Comparison of ENCODE assay signal across 10 mouse cellular contexts in genomic region chrX:38771886-38772285, GRCm38 (mm10). TPM values are rescaled to one million over a fixed set of nuclear protein-coding genes. Genes with fewer than 3 reads are reported as not detected.
DNase-seq lines count a peak whose midpoint lies in the region; ATAC-seq and TF ChIP-seq lines count a peak whose summit lies in the region.
"Had no signal": no experiment of that assay in that cellular context is flagged by ENCODE, and none has a peak within 500 bp of the region (broad histone marks: within the 10 kb centered on the region; RNA-seq: fewer than 3 reads in every experiment).

No protein-coding gene starts in this region.

- no peak for ATAC-seq in hindbrain, embryonic 11.5 days (ENCODE audit: low FRiP score)
- ATAC-seq in hindbrain, embryonic 13.5 days (ENCODE audit: low FRiP score) = no peak
- ATAC-seq in hindbrain, postnatal 0 days = peak; percentile 69; the same call in 1 of the 2 replicates
- no peak for ATAC-seq in cerebellum, adult (ENCODE audit: insufficient number of reproducible peaks, low FRiP score, low TSS enrichment)

- H3K4me1 ChIP-seq in hindbrain, embryonic 11.5 days (replicated peaks; ENCODE audit: control insufficient read depth, insufficient read depth, low read length) = no peaks in the 10 kb centered on the region
- H3K4me1 ChIP-seq in hindbrain, embryonic 13.5 days (replicated peaks) = no peaks in the 10 kb centered on the region
- H3K4me1 ChIP-seq in hindbrain, postnatal 0 days (ENCODE audit: insufficient read depth, low read length) = no peaks in the 10 kb centered on the region

- no peaks in the 10 kb centered on the region for H3K36me3 ChIP-seq in hindbrain, embryonic 11.5 days (ENCODE audit: control insufficient read depth, insufficient read depth, low read length)
- H3K36me3 ChIP-seq in hindbrain, embryonic 13.5 days = no peaks in the 10 kb centered on the region
- no peaks in the 10 kb centered on the region for H3K36me3 ChIP-seq in hindbrain, postnatal 0 days (ENCODE audit: insufficient read depth, low read length)

- no peak overlapping the region for H3K9ac ChIP-seq in hindbrain, embryonic 11.5 days (ENCODE audit: low read depth, low read length)
- H3K9ac ChIP-seq in hindbrain, embryonic 13.5 days = no peak overlapping the region
- no peak overlapping the region for H3K9ac ChIP-seq in hindbrain, postnatal 0 days (replicated peaks; ENCODE audit: low read length)

- no peak overlapping the region for H3K4me2 ChIP-seq in hindbrain, embryonic 11.5 days (replicated peaks; ENCODE audit: low read depth, low read length)
- no peak overlapping the region for H3K4me2 ChIP-seq in hindbrain, embryonic 13.5 days
- H3K4me2 ChIP-seq in hindbrain, postnatal 0 days (ENCODE audit: low read depth, low read length) = no peak overlapping the region

- H3K9me3 ChIP-seq in hindbrain, embryonic 11.5 days (ENCODE audit: control insufficient read depth, low read length) = no peaks in the 10 kb centered on the region
- no peaks in the 10 kb centered on the region for H3K9me3 ChIP-seq in hindbrain, embryonic 13.5 days
- H3K9me3 ChIP-seq in hindbrain, postnatal 0 days (ENCODE audit: low read length) = no peaks in the 10 kb centered on the region
- H3K9me3 ChIP-seq: megakaryocyte, embryonic 14.5 days had no signal

- 35% methylated on average over 3 of the region's 3 CpGs for WGBS in hindbrain, embryonic 11.5 days
- 42% methylated on average over 3 of the region's 3 CpGs for WGBS in hindbrain, embryonic 13.5 days
- 41% methylated on average over 3 of the region's 3 CpGs for WGBS in hindbrain, postnatal 0 days

- H3K27ac ChIP-seq in hindbrain, embryonic 11.5 days (ENCODE audit: low read depth, low read length) = no peak overlapping the region
- H3K27ac ChIP-seq in hindbrain, embryonic 13.5 days = no peak overlapping the region
- H3K27ac ChIP-seq in hindbrain, postnatal 0 days = no peak overlapping the region

- H3K4me3 ChIP-seq in hindbrain, embryonic 11.5 days (ENCODE audit: low read depth, low read length) = no peak overlapping the region
- no peak overlapping the region for H3K4me3 ChIP-seq in hindbrain, embryonic 13.5 days
- no peak overlapping the region for H3K4me3 ChIP-seq in hindbrain, postnatal 0 days (ENCODE audit: low read length)

- TF ChIP-seq CTCF in hindbrain, postnatal 0 days (IDR thresholded peaks at IDR 0.05; ENCODE audit: low read depth) = peak; percentile 54

- no peaks in the 10 kb centered on the region for H3K27me3 ChIP-seq in hindbrain, embryonic 11.5 days (ENCODE audit: control insufficient read depth, insufficient read depth, low read length)
- no peaks in the 10 kb centered on the region for H3K27me3 ChIP-seq in hindbrain, embryonic 13.5 days
- no peaks in the 10 kb centered on the region for H3K27me3 ChIP-seq in hindbrain, postnatal 0 days (ENCODE audit: insufficient read depth, low read length)

- DNase-seq in hindbrain, embryonic 11.5 days (ENCODE audit: low spot score) = peak; percentile 18
- peak; percentile 4 for DNase-seq in 416B (ENCODE audit: low read depth)
- peak; percentile 55 for DNase-seq in brain, adult 2 months (ENCODE audit: low read depth, low spot score)
- peak; percentile 67 for DNase-seq in hindbrain, postnatal 0 days (ENCODE audit: low spot score)
- peak; percentile 38 to 44 for DNase-seq in right cerebral cortex, postnatal 10 days (ENCODE audit: low spot score in 2 of 2)
- no peak for DNase-seq in ovary, postnatal 10 days (ENCODE audit: low spot score)

RNA-seq across cellular contexts. Expression of gene 6030498E09Rik, which starts 0.6 kb away (rescaled TPM):
- not detected in 2 replicates for polyA plus RNA-seq in hindbrain, embryonic 11.5 days (2014; fragmentation: Nextera tagmentation; extraction: Ambion mirVana)
- polyA plus RNA-seq in hindbrain, embryonic 13.5 days (2015; fragmentation: Nextera tagmentation; extraction: Ambion mirVana) = not detected in 2 replicates
- 0.10 TPM in 1 of 2 replicates, not detected in the other for total RNA-seq in hindbrain, postnatal 0 days (2014; rRNA removed)
- 0.25 TPM in 1 of 2 replicates, not detected in the other for polyA plus RNA-seq in hindbrain, postnatal 0 days (2015; fragmentation: Nextera tagmentation; extraction: Ambion mirVana)
- polyA plus RNA-seq: gonadal fat pad, adult 2 months had no signal
